In genomic region chr17:46546591-46546990, GRCm38 (mm10) we compare ENCODE assay signal across 7 mouse cellular contexts. TPM values are rescaled to one million over a fixed set of nuclear protein-coding genes. Genes with fewer than 3 reads are reported as not detected.
DNase-seq lines count a peak whose midpoint lies in the region; ATAC-seq lines count a peak whose summit lies in the region.

No protein-coding gene starts in this region.

- no peaks in the 10 kb centered on the region for H3K9me3 ChIP-seq in lung, embryonic 15.5 days
- no peaks in the 10 kb centered on the region for H3K9me3 ChIP-seq in forebrain, embryonic 12.5 days
- no peaks in the 10 kb centered on the region for H3K9me3 ChIP-seq in limb, embryonic 10.5 days (replicated peaks)
- H3K9me3 ChIP-seq in neural tube, embryonic 15.5 days (replicated peaks) = no peaks in the 10 kb centered on the region

- WGBS in lung, embryonic 15.5 days = 18% methylated on average over 7 of the region's 7 CpGs
- 6% methylated on average over 7 of the region's 7 CpGs for WGBS in forebrain, embryonic 12.5 days
- WGBS in limb, embryonic 10.5 days = 5% methylated on average over 7 of the region's 7 CpGs
- WGBS in neural tube, embryonic 15.5 days = 15% methylated on average over 7 of the region's 7 CpGs

- H3K27me3 ChIP-seq in lung, embryonic 15.5 days = 0 out of 2 replicates have a peak, but pooled peaks cover 3% of the 10 kb centered on the region
- peaks cover 38% of the 10 kb centered on the region; the same call in 1 of the 2 replicates for H3K27me3 ChIP-seq in forebrain, embryonic 12.5 days
- H3K27me3 ChIP-seq in limb, embryonic 10.5 days (ENCODE audit: low read depth, poor library complexity, severe bottlenecking) = peaks cover 34% of the 10 kb centered on the region
- H3K27me3 ChIP-seq in neural tube, embryonic 15.5 days (replicated peaks) = peaks cover 6% of the 10 kb centered on the region

- peak overlapping the region; percentile 77 for H3K4me2 ChIP-seq in lung, embryonic 15.5 days
- peak overlapping the region; percentile 92 for H3K4me2 ChIP-seq in forebrain, embryonic 12.5 days
- peak overlapping the region; percentile 70 for H3K4me2 ChIP-seq in neural tube, embryonic 15.5 days

- no peak overlapping the region for H3K9ac ChIP-seq in lung, embryonic 15.5 days
- H3K9ac ChIP-seq in forebrain, embryonic 12.5 days = peak overlapping the region; percentile 81
- peak overlapping the region; percentile 95 for H3K9ac ChIP-seq in neural tube, embryonic 15.5 days (replicated peaks)

- no peak overlapping the region for H3K27ac ChIP-seq in lung, embryonic 15.5 days
- no peak overlapping the region for H3K27ac ChIP-seq in forebrain, embryonic 12.5 days
- peak overlapping the region; percentile 26; the same call in 1 of the 2 replicates for H3K27ac ChIP-seq in limb, embryonic 10.5 days
- H3K27ac ChIP-seq in neural tube, embryonic 15.5 days (replicated peaks) = peak overlapping the region; percentile 60

- DNase-seq in lung, postnatal 10 days = no peak
- DNase-seq in limb, embryonic 10.5 days (ENCODE audit: low spot score) = no peak
- DNase-seq in frontal cortex, postnatal 10 days (ENCODE audit: low spot score in 2 of 2) = no peak
- DNase-seq in layer of hippocampus, adult 9-10 months (ENCODE audit: low spot score) = no peak

- H3K4me3 ChIP-seq in lung, embryonic 15.5 days = peak overlapping the region; percentile 46
- peak overlapping the region; percentile 69 for H3K4me3 ChIP-seq in forebrain, embryonic 12.5 days (replicated peaks)
- H3K4me3 ChIP-seq in limb, embryonic 10.5 days = peak overlapping the region; percentile 65
- H3K4me3 ChIP-seq in neural tube, embryonic 15.5 days (replicated peaks) = peak overlapping the region; percentile 81

- no peak for ATAC-seq in lung, embryonic 15.5 days (ENCODE audit: borderline replicate concordance, extremely low read depth, low FRiP score, low TSS enrichment)
- ATAC-seq in forebrain, embryonic 12.5 days (ENCODE audit: low FRiP score) = no peak
- ATAC-seq in neural tube, embryonic 15.5 days (ENCODE audit: low FRiP score) = no peak; the same call in 1 of the 2 replicates

- peaks cover 27% of the 10 kb centered on the region for H3K4me1 ChIP-seq in lung, embryonic 15.5 days
- H3K4me1 ChIP-seq in forebrain, embryonic 12.5 days = peaks cover 16% of the 10 kb centered on the region
- peaks cover 36% of the 10 kb centered on the region for H3K4me1 ChIP-seq in limb, embryonic 10.5 days
- peaks cover 33% of the 10 kb centered on the region for H3K4me1 ChIP-seq in neural tube, embryonic 15.5 days

- peaks cover 39% of the 10 kb centered on the region for H3K36me3 ChIP-seq in lung, embryonic 15.5 days
- peaks cover 33% of the 10 kb centered on the region for H3K36me3 ChIP-seq in forebrain, embryonic 12.5 days (replicated peaks)
- peaks cover 39% of the 10 kb centered on the region for H3K36me3 ChIP-seq in limb, embryonic 10.5 days
- H3K36me3 ChIP-seq in neural tube, embryonic 15.5 days = peaks cover 46% of the 10 kb centered on the region

RNA-seq across cellular contexts. Expression of gene Cul9, which starts 0.4 kb away (rescaled TPM):
- polyA plus RNA-seq in lung, embryonic 15.5 days (2015; fragmentation: Nextera tagmentation; extraction: Ambion mirVana) = 2.9 and 3.4 TPM in 2 replicates
- 9.8 and 11.3 TPM in 2 replicates for polyA plus RNA-seq in forebrain, embryonic 12.5 days (2016; fragmentation: Nextera tagmentation; extraction: Ambion mirVana)
- polyA plus RNA-seq in limb, embryonic 10.5 days (2016; fragmentation: Nextera tagmentation; extraction: Ambion mirVana) = 2.4 and 5.6 TPM in 2 replicates
- polyA plus RNA-seq in neural tube, embryonic 15.5 days (2015; fragmentation: Nextera tagmentation; extraction: Ambion mirVana) = 17.3 and 22.6 TPM in 2 replicates

RNA-seq across cellular contexts. Expression of gene Srf, which starts 9.4 kb away (rescaled TPM):
- 10.4 and 10.7 TPM in 2 replicates for polyA plus RNA-seq in lung, embryonic 15.5 days (2015; fragmentation: Nextera tagmentation; extraction: Ambion mirVana)
- polyA plus RNA-seq in forebrain, embryonic 12.5 days (2016; fragmentation: Nextera tagmentation; extraction: Ambion mirVana) = 5.0 TPM in 2 replicates
- polyA plus RNA-seq in limb, embryonic 10.5 days (2016; fragmentation: Nextera tagmentation; extraction: Ambion mirVana) = 8.3 and 9.0 TPM in 2 replicates
- 2.5 and 6.4 TPM in 2 replicates for polyA plus RNA-seq in neural tube, embryonic 15.5 days (2015; fragmentation: Nextera tagmentation; extraction: Ambion mirVana)

RNA-seq across cellular contexts. Expression of gene Dnph1, which starts 50.1 kb away (rescaled TPM):
- polyA plus RNA-seq in lung, embryonic 15.5 days (2015; fragmentation: Nextera tagmentation; extraction: Ambion mirVana) = 43.0 and 51.3 TPM in 2 replicates
- 68.3 and 71.7 TPM in 2 replicates for polyA plus RNA-seq in forebrain, embryonic 12.5 days (2016; fragmentation: Nextera tagmentation; extraction: Ambion mirVana)
- polyA plus RNA-seq in limb, embryonic 10.5 days (2016; fragmentation: Nextera tagmentation; extraction: Ambion mirVana) = 70.1 and 78.6 TPM in 2 replicates
- 13.6 and 22.7 TPM in 2 replicates for polyA plus RNA-seq in neural tube, embryonic 15.5 days (2015; fragmentation: Nextera tagmentation; extraction: Ambion mirVana)

RNA-seq across cellular contexts. Expression of gene Ttbk1, which starts 59.1 kb away (rescaled TPM):
- polyA plus RNA-seq in lung, embryonic 15.5 days (2015; fragmentation: Nextera tagmentation; extraction: Ambion mirVana) = 0.04 and 0.11 TPM in 2 replicates
- polyA plus RNA-seq in forebrain, embryonic 12.5 days (2016; fragmentation: Nextera tagmentation; extraction: Ambion mirVana) = 4.0 and 5.0 TPM in 2 replicates
- polyA plus RNA-seq in limb, embryonic 10.5 days (2016; fragmentation: Nextera tagmentation; extraction: Ambion mirVana) = 0.09 and 0.34 TPM in 2 replicates
- polyA plus RNA-seq in neural tube, embryonic 15.5 days (2015; fragmentation: Nextera tagmentation; extraction: Ambion mirVana) = 5.5 and 7.8 TPM in 2 replicates

Comparison
In these comparisons a context has a peak if more than half of its experiments do, and no peak if none do; other contexts are left out.
1. H3K27ac ChIP-seq: peak in limb, embryonic 10.5 days (single experiment) and neural tube, embryonic 15.5 days (single experiment); none in lung, embryonic 15.5 days (single experiment) and forebrain, embryonic 12.5 days (single experiment).
2. Peak in every context shown above with its lines, with median percentiles within 50 percentile points of each other: H3K4me2 ChIP-seq and H3K4me3 ChIP-seq.